Mouse (Mus musculus) heart, embryonic 16.5 days (tissue): ENCODE measurements at regions not wholly inside any gene's neighbourhood (a gene's known extent, or its start where the extent isn't known, plus 50 kb on each side); places are given as distances from the start of the nearest gene placed in this dataset.
"Not testable (repeated sequence)": the region's sequence is repeated elsewhere in the genome, so short reads cannot be mapped to it uniquely, and the experiment has no call there.

Experiments
- ATAC-seq: fragments of 200-750 bp; cut with Nextera tagmentation; replicated peaks from 2 replicates; pipeline ENCODE4 v1.8.0; 2017; ENCODE audit warnings: moderate number of reproducible peaks; ENCODE audit not compliant: insufficient read depth, low FRiP score; ENCODE audit errors: extremely low read depth
- H3K27ac ChIP-seq: fragments of 300-500 bp; sonication (generic); 2 replicates; pipeline ENCODE4 v1.5.1; 2014; ENCODE audit warnings: mild to moderate bottlenecking, low read length, control low read depth, moderate library complexity
- H3K27me3 ChIP-seq: fragments of 300-500 bp; sonication (generic); 2 replicates; pipeline ENCODE4 v1.6.1; 2014; ENCODE audit warnings: low read length, mixed read lengths; ENCODE audit not compliant: control insufficient read depth, insufficient read depth
- H3K36me3 ChIP-seq: fragments of 300-500 bp; sonication (generic); 2 replicates; pipeline ENCODE4 v1.6.1; 2014; ENCODE audit not compliant: control insufficient read depth, insufficient read depth
- H3K4me1 ChIP-seq: fragments of 300-500 bp; sonication (generic); 2 replicates; pipeline ENCODE4 v1.6.1; 2014; ENCODE audit warnings: low read length, mixed read lengths; ENCODE audit not compliant: control insufficient read depth, insufficient read depth
- H3K4me2 ChIP-seq: fragments of 300-500 bp; sonication (generic); 2 replicates; pipeline ENCODE4 v1.6.1; 2014; ENCODE audit warnings: low read depth, mild to moderate bottlenecking, control low read depth, low read length
- H3K4me3 ChIP-seq: fragments of 300-500 bp; sonication (generic); 2 replicates; pipeline ENCODE4 v1.5.1; 2014; ENCODE audit warnings: mild to moderate bottlenecking, control low read depth, low read length
- H3K9ac ChIP-seq: fragments of 300-500 bp; sonication (generic); 2 replicates; pipeline ENCODE4 v1.6.1; 2014; ENCODE audit warnings: low read length, control low read depth
- H3K9me3 ChIP-seq: fragments of 300-500 bp; sonication (generic); replicated peaks from 2 replicates; pipeline ENCODE4 v1.6.1; 2016; ENCODE audit warnings: low read length; ENCODE audit not compliant: control insufficient read depth
- WGBS: fragments of 180-500 bp; shearing (Covaris S2); extraction: QIAGEN DNeasy Blood & Tissue Kit; methylation state at CpG from one replicate; pipeline ENCODE4 v1.1.7; 2014; 5-methylcytosine and 5-hydroxymethylcytosine counted together

DNA sequence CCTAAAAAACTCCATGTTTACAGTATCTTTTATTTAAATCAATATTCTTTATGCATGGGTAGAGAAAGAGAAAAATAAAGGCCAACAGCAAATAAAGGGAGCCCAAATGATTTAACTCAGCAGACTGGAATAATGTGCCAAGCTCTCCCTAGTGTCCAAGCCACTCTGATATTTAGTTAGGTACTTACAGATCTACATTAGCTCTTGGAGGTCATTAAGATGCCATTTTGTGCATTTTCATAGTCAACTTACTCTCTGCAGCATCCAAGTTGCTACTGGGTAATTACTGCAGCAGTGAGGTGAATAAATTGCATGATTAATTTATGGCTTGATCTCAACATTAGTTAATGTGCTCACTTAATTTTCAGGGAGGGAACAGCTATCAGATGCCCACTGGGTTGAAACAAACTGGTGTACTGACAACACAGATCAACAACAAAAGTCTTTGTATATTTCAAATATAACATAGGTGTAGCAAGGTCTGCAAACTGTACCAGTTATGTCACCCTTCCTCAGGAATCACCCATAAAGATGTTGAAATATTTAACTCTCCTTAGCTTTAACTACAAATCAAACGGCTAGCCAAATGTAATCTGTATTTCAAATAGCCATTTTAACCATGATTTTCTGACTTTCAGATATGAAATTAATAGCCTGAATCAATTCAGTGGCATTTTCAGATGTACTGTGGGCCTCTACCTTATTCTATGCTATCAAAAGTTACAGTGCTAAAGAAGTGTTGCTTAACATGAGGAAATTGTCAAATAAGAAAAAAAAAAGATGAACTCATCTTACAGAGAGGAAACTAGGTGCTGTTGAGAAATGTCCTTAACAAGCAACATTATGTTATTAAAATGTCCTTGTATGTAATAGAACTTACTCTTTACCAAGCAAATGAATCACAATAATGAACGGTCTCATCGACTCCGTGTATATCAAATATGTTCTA lies 163.8 kb upstream of the Hapln1 start:
- no peak overlapping the region for H3K4me3 ChIP-seq
- H3K4me1 ChIP-seq = no peaks in the 10 kb centered on the region
- no peak overlapping the region for H3K4me2 ChIP-seq
- whole genome bisulfite sequencing = 93% methylated on average over 4 of the region's 4 CpGs
- H3K9me3 ChIP-seq = no peaks in the 10 kb centered on the region
- ATAC-seq = no peak
- no peaks in the 10 kb centered on the region for H3K36me3 ChIP-seq
- no peak overlapping the region for H3K9ac ChIP-seq
- H3K27ac ChIP-seq = no peak overlapping the region
- no peaks in the 10 kb centered on the region for H3K27me3 ChIP-seq

DNA sequence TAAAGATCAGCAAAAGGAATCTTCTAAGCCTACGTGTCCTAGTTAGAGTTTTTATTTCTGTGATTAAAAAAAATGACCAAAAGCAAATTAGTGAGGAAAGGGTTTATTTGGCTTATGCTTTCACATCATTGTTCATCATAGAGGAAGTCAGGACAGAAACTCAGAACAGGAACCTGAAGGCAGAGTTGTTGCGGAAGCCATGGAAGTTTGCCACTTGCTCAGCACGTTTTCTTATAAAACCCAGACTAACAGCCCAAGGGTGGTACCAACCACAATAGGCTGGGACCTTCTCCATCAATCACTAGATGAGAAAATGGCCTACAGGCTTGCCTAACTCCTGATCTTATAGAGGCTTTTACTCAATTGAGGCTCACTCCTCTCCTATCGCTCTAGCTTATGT lies 161.2 kb upstream of the Hapln1 start:
- no peaks in the 10 kb centered on the region for H3K27me3 ChIP-seq
- no peaks in the 10 kb centered on the region for H3K9me3 ChIP-seq
- no peaks in the 10 kb centered on the region for H3K36me3 ChIP-seq
- H3K27ac ChIP-seq = no peak overlapping the region
- H3K4me2 ChIP-seq = no peak overlapping the region
- H3K4me3 ChIP-seq = no peak overlapping the region
- WGBS = 90% methylated on average over 4 of the region's 4 CpGs
- no peaks in the 10 kb centered on the region for H3K4me1 ChIP-seq
- no peak for ATAC-seq
- H3K9ac ChIP-seq = no peak overlapping the region

DNA sequence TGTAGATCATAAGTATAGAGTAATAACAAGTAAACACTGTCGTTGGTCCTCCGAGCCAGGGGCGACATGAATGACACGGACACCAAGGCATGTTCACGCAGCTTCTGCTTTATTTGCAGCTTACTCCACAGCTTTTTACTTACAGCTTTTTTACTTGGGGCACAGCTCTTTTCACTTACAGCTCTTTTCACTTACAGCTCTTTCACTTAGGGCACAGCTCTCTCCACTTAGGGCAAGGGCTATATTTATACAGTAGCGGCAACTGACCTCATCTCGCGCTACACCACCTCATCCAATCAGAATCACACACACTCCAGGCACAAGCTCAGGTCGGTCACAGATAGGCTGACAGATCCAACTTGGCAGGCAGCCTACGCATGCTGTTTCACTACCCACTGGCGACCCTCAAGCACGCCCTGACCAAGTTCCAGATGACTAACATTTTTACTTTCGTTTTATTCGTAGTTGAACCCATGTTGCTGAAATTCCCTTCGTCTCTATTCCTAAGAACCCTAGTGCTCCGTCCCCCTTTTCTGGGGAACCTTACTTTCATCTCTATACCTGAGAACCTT lies 155.9 kb upstream of the Hapln1 start:
- not testable (repeated sequence) for ATAC-seq, H3K9ac ChIP-seq, H3K9me3 ChIP-seq, H3K27me3 ChIP-seq, H3K36me3 ChIP-seq, H3K4me3 ChIP-seq, H3K27ac ChIP-seq, H3K4me1 ChIP-seq, H3K4me2 ChIP-seq
- 90% methylated on average over 16 of the region's 16 CpGs for WGBS

- 0 out of 2 replicates have a peak overlapping the region, but pooled peaks have one; percentile 21 for H3K27ac ChIP-seq
- no peak for ATAC-seq
- no peak overlapping the region for H3K4me3 ChIP-seq
- H3K4me2 ChIP-seq = no peak overlapping the region
- H3K36me3 ChIP-seq = no peaks in the 10 kb centered on the region
- H3K4me1 ChIP-seq = no peaks in the 10 kb centered on the region
- no peaks in the 10 kb centered on the region for H3K9me3 ChIP-seq
- no peak overlapping the region for H3K9ac ChIP-seq
- WGBS = 69% methylated on average over 11 of the region's 11 CpGs
- H3K27me3 ChIP-seq = no peaks in the 10 kb centered on the region
Observed at GRCm38 (mm10) chr13:89384598-89385145, 154.9 kb upstream of the Hapln1 start.

- Histone ChIP-seq H3K4me2 (no peak overlapping the region), H3K36me3 (no peaks in the 10 kb centered on the region), H3K27ac (no peak overlapping the region), H3K9me3 (no peaks in the 10 kb centered on the region), H3K9ac (no peak overlapping the region), H3K4me1 (no peaks in the 10 kb centered on the region), H3K4me3 (no peak overlapping the region), H3K27me3 (no peaks in the 10 kb centered on the region)
- no peak for ATAC-seq
- 88% methylated on average over 1 of the region's 1 CpGs for whole genome bisulfite sequencing
Observed at GRCm38 (mm10) chr13:89387416-89387815, 152.2 kb upstream of the Hapln1 start.

DNA sequence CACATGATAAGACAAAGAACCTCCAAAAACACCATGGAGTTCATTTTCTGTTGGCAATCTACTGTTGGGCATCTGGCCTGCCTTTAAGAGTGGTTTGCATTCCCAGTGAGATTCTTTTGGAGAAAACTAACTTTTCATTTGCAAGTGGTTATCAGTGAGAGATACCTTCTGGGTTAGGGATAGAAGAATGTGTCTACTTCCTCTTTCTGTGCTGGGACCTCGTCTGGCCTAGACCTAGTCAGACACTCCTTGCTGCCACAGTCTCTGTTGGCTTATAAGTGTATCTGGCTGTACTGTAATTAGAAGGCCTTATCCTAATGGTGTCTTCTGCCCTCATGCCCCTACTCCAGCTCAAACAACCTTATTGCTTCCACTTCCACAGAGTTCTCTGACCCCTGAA lies 150.4 kb upstream of the Hapln1 start:
- no peak for ATAC-seq
- no peak overlapping the region for H3K9ac ChIP-seq
- no peak overlapping the region for H3K27ac ChIP-seq
- H3K36me3 ChIP-seq = no peaks in the 10 kb centered on the region
- no peaks in the 10 kb centered on the region for H3K4me1 ChIP-seq
- no peak overlapping the region for H3K4me3 ChIP-seq
- H3K9me3 ChIP-seq = no peaks in the 10 kb centered on the region
- WGBS = 36% methylated on average over 1 of the region's 1 CpGs
- H3K4me2 ChIP-seq = no peak overlapping the region
- H3K27me3 ChIP-seq = no peaks in the 10 kb centered on the region

DNA sequence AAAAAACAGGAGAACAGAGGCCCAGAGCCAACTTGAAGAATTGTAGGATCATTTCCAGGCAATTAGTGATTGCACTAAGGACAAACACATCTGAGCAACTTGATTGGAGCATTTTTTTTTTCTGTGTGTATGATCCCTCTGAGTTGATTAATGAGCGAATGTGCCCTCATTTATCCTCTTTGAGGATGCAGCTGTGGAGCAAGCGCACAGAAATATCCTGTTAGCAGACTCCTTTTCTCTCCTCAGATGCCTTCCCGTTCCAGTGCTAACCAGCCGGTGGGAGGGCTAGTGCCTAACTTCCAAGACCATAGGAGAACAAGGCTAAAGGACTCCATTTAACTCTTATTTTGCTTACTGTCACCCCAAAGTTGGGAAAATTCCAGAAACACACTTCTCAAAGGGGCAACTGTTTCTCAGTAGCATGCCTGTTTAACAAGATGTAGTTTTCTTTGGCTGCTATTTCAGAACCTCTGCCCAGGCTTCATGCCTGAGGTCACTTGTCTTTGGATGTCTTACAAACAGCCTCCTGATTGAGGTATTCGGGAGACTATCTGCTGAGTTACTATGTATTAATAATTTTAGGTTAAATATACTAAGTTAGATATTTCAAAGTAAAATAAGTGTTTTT lies 144.8 kb upstream of the Hapln1 start:
- Histone ChIP-seq H3K4me3 (no peak overlapping the region), H3K9ac (no peak overlapping the region), H3K4me1 (no peaks in the 10 kb centered on the region), H3K27me3 (no peaks in the 10 kb centered on the region), H3K4me2 (no peak overlapping the region), H3K9me3 (no peaks in the 10 kb centered on the region), H3K27ac (no peak overlapping the region), H3K36me3 (no peaks in the 10 kb centered on the region)
- WGBS = 57% methylated on average over 5 of the region's 5 CpGs
- no peak for ATAC-seq

DNA sequence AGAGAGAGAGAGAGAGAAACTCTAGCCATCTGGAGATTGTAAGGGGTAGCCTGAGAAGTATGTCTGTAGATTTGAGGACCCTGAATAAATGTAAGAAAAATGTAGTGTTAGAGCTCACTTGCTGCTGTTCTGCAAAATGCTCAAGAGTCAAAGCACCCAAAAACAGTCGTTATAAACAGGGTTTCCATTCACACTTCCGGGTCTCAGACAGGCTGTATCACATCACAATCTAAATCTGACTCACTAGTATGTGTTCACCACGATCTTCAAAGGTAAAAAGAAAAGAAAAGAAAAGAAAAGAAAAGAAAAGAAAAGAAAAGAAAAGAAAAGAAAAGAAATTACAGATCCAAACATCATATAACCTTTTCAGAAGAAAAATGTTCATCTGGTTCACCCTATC lies 143.7 kb upstream of the Hapln1 start:
- Histone ChIP-seq H3K4me1 (no peaks in the 10 kb centered on the region), H3K9ac (no peak overlapping the region), H3K27ac (no peak overlapping the region), H3K36me3 (no peaks in the 10 kb centered on the region), H3K27me3 (no peaks in the 10 kb centered on the region), H3K9me3 (no peaks in the 10 kb centered on the region), H3K4me3 (no peak overlapping the region), H3K4me2 (no peak overlapping the region)
- ATAC-seq = no peak
- 60% methylated on average over 3 of the region's 3 CpGs for WGBS
